Mouse (Mus musculus): ENCODE measurements around the gene Decr2. TPM values are rescaled to one million over a fixed set of nuclear protein-coding genes. Genes with fewer than 3 reads are reported as not detected.
A peak's percentile ranks its signal among the peaks of the same experiment; 100 is the strongest.
"Not testable (repeated sequence)": the region's sequence is repeated elsewhere in the genome, so short reads cannot be mapped to it uniquely, and the experiment has no call there.

Gene Decr2
- polyA plus RNA-seq, 1 experiment from 2014 or later: 42.0 TPM

GRCm38 (mm10) chr17:26122431-26123140, 32.4 kb upstream of the Decr2 start:
- Histone ChIP-seq H3K36me3 (peaks cover 20% of the 10 kb centered on the region), H3K9ac (no peak overlapping the region), H3K27ac (no peak overlapping the region), H3K4me2 (no peak overlapping the region), H3K4me1 (peaks cover 23% of the 10 kb centered on the region), H3K27me3 (replicated peaks) (no peaks in the 10 kb centered on the region), H3K9me3 (no peaks in the 10 kb centered on the region), H3K4me3 (replicated peaks) (no peak overlapping the region)
- 48% methylated on average over 5 of the region's 5 CpGs for WGBS
- ATAC-seq (ENCODE audit: insufficient read depth, low FRiP score, low read depth): no peak

- 42% methylated on average over 33 of the region's 33 CpGs for WGBS
- ATAC-seq (ENCODE audit: insufficient read depth, low FRiP score, low read depth): peak; percentile 42
- Histone ChIP-seq H3K27ac (no peak overlapping the region), H3K4me1 (peaks cover 20% of the 10 kb centered on the region), H3K4me2 (peak overlapping the region; percentile 6; the same call in 1 of the 2 replicates), H3K9me3 (no peaks in the 10 kb centered on the region), H3K4me3 (replicated peaks) (no peak overlapping the region), H3K9ac (no peak overlapping the region), H3K36me3 (no peaks in the 10 kb centered on the region), H3K27me3 (replicated peaks) (peaks cover 18% of the 10 kb centered on the region)
Measured at GRCm38 (mm10) chr17:26119766-26120710, 29.9 kb upstream of the Decr2 start.

GRCm38 (mm10) chr17:26116503-26117258, 26.5 kb upstream of the Decr2 start:
- Histone ChIP-seq H3K9ac (no peak overlapping the region), H3K9me3 (no peaks in the 10 kb centered on the region), H3K4me2 (no peak overlapping the region), H3K27me3 (replicated peaks) (peaks cover 42% of the 10 kb centered on the region), H3K27ac (peak overlapping the region; percentile 48; the same call in 1 of the 2 replicates), H3K4me1 (peaks cover 20% of the 10 kb centered on the region), H3K36me3 (no peaks in the 10 kb centered on the region), H3K4me3 (replicated peaks) (no peak overlapping the region)
- WGBS: 77% methylated on average over 17 of the region's 17 CpGs
- no peak for ATAC-seq (ENCODE audit: insufficient read depth, low FRiP score, low read depth)

- Histone ChIP-seq H3K9ac (no peak overlapping the region), H3K4me3 (replicated peaks) (no peak overlapping the region), H3K4me2 (no peak overlapping the region), H3K36me3 (no peaks in the 10 kb centered on the region), H3K4me1 (peaks cover 20% of the 10 kb centered on the region), H3K27me3 (replicated peaks) (peaks cover 48% of the 10 kb centered on the region), H3K9me3 (no peaks in the 10 kb centered on the region), H3K27ac (peak overlapping the region; percentile 40; the same call in 1 of the 2 replicates)
- ATAC-seq (ENCODE audit: insufficient read depth, low FRiP score, low read depth): no peak
- WGBS: 40% methylated on average over 3 of the region's 3 CpGs
Measured at GRCm38 (mm10) chr17:26115956-26116487, 25.9 kb upstream of the Decr2 start.

- no peaks in the 10 kb centered on the region for H3K9me3 ChIP-seq
- 0 out of 2 replicates have a peak overlapping the region, but pooled peaks have one; percentile 40 for H3K27ac ChIP-seq
- 72% methylated on average over 7 of the region's 7 CpGs for WGBS
- no peak for ATAC-seq (ENCODE audit: insufficient read depth, low FRiP score, low read depth)
- H3K27me3 ChIP-seq (replicated peaks): peaks cover 55% of the 10 kb centered on the region
- no peak overlapping the region for H3K4me3 ChIP-seq (replicated peaks)
- peaks cover 19% of the 10 kb centered on the region for H3K4me1 ChIP-seq
- no peak overlapping the region for H3K4me2 ChIP-seq
- H3K9ac ChIP-seq: no peak overlapping the region
- H3K36me3 ChIP-seq: no peaks in the 10 kb centered on the region
Measured at GRCm38 (mm10) chr17:26115205-26115898, 25.2 kb upstream of the Decr2 start.

- not testable (repeated sequence) for H3K27ac ChIP-seq; H3K9me3 ChIP-seq; H3K4me3 ChIP-seq (replicated peaks); H3K36me3 ChIP-seq; H3K4me2 ChIP-seq; H3K4me1 ChIP-seq; ATAC-seq (ENCODE audit: insufficient read depth, low FRiP score, low read depth); H3K9ac ChIP-seq
- 63% methylated on average over 7 of the region's 7 CpGs for WGBS
- peaks cover 55% of the 10 kb centered on the region for H3K27me3 ChIP-seq (replicated peaks)
Measured at GRCm38 (mm10) chr17:26114461-26114860, 24.3 kb upstream of the Decr2 start.

GRCm38 (mm10) chr17:26114061-26114460, 23.9 kb upstream of the Decr2 start:
- Histone ChIP-seq H3K4me1 (peaks cover 9% of the 10 kb centered on the region), H3K4me3 (replicated peaks) (peak overlapping the region; percentile 57), H3K36me3 (no peaks in the 10 kb centered on the region), H3K9me3 (no peaks in the 10 kb centered on the region), H3K27me3 (replicated peaks) (peaks cover 55% of the 10 kb centered on the region), H3K27ac (peak overlapping the region; percentile 9; the same call in 1 of the 2 replicates), H3K9ac (no peak overlapping the region), H3K4me2 (peak overlapping the region; percentile 95)
- no peak for ATAC-seq (ENCODE audit: insufficient read depth, low FRiP score, low read depth)
- 9% methylated on average over 8 of the region's 8 CpGs for WGBS

GRCm38 (mm10) chr17:26113181-26113948, 23.2 kb upstream of the Decr2 start, which contains the start of gene Tmem8:
Tmem8 (plus strand) TSS chr17:26113299.
- H3K27me3 ChIP-seq (replicated peaks): peaks cover 55% of the 10 kb centered on the region
- peak within 1 kb of the TSS; percentile 95 for H3K4me2 ChIP-seq
- peak within 1 kb of the TSS; percentile 51 for H3K9ac ChIP-seq
- WGBS: under 1% methylated on average over 62 of the region's 75 CpGs
- H3K4me1 ChIP-seq: peaks cover 9% of the 10 kb centered on the region
- peak within 1 kb of the TSS; percentile 9; the same call in 1 of the 2 replicates for H3K27ac ChIP-seq
- H3K9me3 ChIP-seq: no peaks in the 10 kb centered on the region
- H3K4me3 ChIP-seq (replicated peaks): peak within 1 kb of the TSS; percentile 57
- no peaks in the 10 kb centered on the region for H3K36me3 ChIP-seq
- peak; percentile 75 for ATAC-seq (ENCODE audit: insufficient read depth, low FRiP score, low read depth)

GRCm38 (mm10) chr17:26112751-26113150, 22.6 kb upstream of the Decr2 start:
- 19% methylated on average over 14 of the region's 14 CpGs for WGBS
- H3K4me1 ChIP-seq: peaks cover 9% of the 10 kb centered on the region
- no peak for ATAC-seq (ENCODE audit: insufficient read depth, low FRiP score, low read depth)

GRCm38 (mm10) chr17:26111722-26112121, 21.6 kb upstream of the Decr2 start:
- ATAC-seq (ENCODE audit: insufficient read depth, low FRiP score, low read depth): no peak
- Histone ChIP-seq H3K4me1 (peaks cover 9% of the 10 kb centered on the region), H3K27ac (no peak overlapping the region), H3K4me3 (replicated peaks) (no peak overlapping the region), H3K4me2 (no peak overlapping the region), H3K9ac (no peak overlapping the region), H3K36me3 (no peaks in the 10 kb centered on the region), H3K9me3 (no peaks in the 10 kb centered on the region), H3K27me3 (replicated peaks) (peaks cover 52% of the 10 kb centered on the region)
- WGBS: 29% methylated on average over 4 of the region's 4 CpGs

More at GRCm38 (mm10) chr17:26112751-26113150, 22.6 kb upstream of the Decr2 start:
- H3K4me2 ChIP-seq: peak overlapping the region; percentile 95
- peak overlapping the region; percentile 51; the same call in 1 of the 2 replicates for H3K9ac ChIP-seq
- no peak overlapping the region for H3K27ac ChIP-seq
- peaks cover 55% of the 10 kb centered on the region for H3K27me3 ChIP-seq (replicated peaks)
- no peaks in the 10 kb centered on the region for H3K9me3 ChIP-seq
- peak overlapping the region; percentile 57 for H3K4me3 ChIP-seq (replicated peaks)
- no peaks in the 10 kb centered on the region for H3K36me3 ChIP-seq

All from stomach, embryonic 15.5 days (tissue).